Mouse (Mus musculus): ENCODE results near the gene Lims1. TPM values are rescaled to one million over a fixed set of nuclear protein-coding genes. Genes with fewer than 3 reads are reported as not detected.

Gene Lims1
- total RNA-seq (2014; rRNA removed): 38.5 and 43.6 TPM in 2 replicates
- 39.1 and 51.7 TPM in 2 replicates for polyA plus RNA-seq (2015; fragmentation: Nextera tagmentation; extraction: Ambion mirVana)

DNA sequence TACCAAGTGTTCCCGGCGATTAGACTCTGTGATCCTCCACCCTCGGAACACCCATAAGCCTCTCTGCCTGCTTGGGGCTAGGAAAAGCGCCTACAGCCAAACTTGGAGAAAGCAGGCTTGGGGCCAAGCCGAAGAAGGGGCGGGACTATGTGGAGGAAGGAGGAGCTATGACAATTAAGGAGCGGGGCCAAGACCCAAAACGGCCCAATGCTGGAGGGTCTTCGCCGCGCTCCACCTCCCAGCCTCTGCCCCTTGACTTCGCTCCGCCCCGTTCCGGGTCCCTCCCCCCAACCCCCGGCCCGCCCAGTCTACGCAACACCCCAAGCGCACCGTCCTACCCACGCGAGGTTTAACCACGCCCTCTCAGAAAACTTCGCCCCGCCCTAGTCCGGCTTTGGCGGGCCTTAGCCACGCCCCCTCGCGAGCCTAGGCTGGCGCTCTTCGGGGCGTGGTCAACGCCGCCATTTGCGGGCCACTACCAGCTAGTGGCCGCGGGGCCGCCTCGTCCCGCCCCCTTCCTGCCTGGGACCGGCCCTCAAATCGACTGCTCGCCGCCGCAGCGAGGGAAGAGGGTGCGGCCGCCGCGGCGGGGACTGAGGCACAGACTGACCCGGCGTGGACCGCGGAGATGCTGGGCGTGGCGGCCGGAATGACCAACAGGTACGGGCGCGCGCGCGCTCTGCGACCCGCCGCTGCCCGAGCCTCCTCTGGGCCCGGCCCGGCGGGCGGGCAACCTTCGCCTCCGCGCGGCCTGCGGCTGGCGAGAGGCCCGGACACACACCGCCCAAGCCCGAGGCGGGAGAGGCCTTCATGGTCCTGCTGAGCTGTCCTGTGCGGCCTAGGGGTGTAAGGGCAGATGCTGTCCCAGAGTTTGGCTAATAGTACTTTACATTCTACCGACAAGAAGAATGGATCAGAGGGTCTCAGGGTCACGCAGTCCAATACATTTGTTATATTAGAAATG is at the start of gene Lims1:
Lims1 (plus strand) TSS at position 439 of the 964 bp plus-strand sequence.
- WGBS: 1% methylated on average over 74 of the region's 86 CpGs
- DNase-seq (peak; percentile 97), ATAC-seq (peak; percentile 95)

DNA sequence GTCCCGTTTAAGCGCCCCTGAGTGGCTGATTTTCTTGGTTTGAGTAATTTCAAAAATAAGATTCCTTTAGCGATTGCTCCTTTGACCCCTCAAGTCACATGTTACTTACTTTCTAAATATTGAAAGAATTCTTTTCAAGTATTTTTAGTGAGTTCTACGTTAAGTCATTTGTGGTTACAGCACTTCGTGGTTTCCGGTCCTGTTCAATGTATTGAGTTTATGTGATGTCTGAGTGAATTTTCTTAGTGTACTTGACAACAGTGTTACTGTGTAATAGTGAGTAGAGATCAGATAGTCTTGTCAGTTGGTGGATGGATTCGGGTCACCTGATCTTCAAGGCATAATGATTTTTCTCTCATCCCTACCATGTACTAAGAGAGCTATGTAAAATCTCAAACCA is 41.0 kb upstream of the Lims1 start:
- Histone ChIP-seq H3K27ac (ENCODE audit: low read depth, low read length) (no peak overlapping the region), H3K4me1 (ENCODE audit: insufficient read depth) (no peaks in the 10 kb centered on the region), H3K9ac (no peak overlapping the region), H3K9me3 (ENCODE audit: low read length) (no peaks in the 10 kb centered on the region), H3K4me2 (ENCODE audit: low read depth) (no peak overlapping the region), H3K36me3 (ENCODE audit: insufficient read depth) (peaks cover 49% of the 10 kb centered on the region), H3K27me3 (ENCODE audit: insufficient read depth, low read length) (no peaks in the 10 kb centered on the region), H3K4me3 (ENCODE audit: low read depth, low read length) (no peak overlapping the region)
- 95% methylated on average over 7 of the region's 7 CpGs for WGBS
- DNase-seq (no peak), ATAC-seq (no peak)
- no peak for TF ChIP-seq CTCF (IDR thresholded peaks at IDR 0.05; ENCODE audit: low read depth)

More for the DNA sequence above, at the start of gene Lims1:
- no peak for TF ChIP-seq CTCF (IDR thresholded peaks at IDR 0.05; ENCODE audit: low read depth)
- Histone ChIP-seq H3K27ac (ENCODE audit: low read depth, low read length) (peak within 1 kb of the TSS; percentile 85), H3K4me3 (ENCODE audit: low read depth, low read length) (peak within 1 kb of the TSS; percentile 83), H3K9me3 (ENCODE audit: low read length) (no peaks in the 10 kb centered on the region), H3K27me3 (ENCODE audit: insufficient read depth, low read length) (no peaks in the 10 kb centered on the region), H3K4me2 (ENCODE audit: low read depth) (peak within 1 kb of the TSS; percentile 66), H3K4me1 (ENCODE audit: insufficient read depth) (peaks cover 20% of the 10 kb centered on the region), H3K9ac (peak within 1 kb of the TSS; percentile 84), H3K36me3 (ENCODE audit: insufficient read depth) (no peaks in the 10 kb centered on the region)

DNA sequence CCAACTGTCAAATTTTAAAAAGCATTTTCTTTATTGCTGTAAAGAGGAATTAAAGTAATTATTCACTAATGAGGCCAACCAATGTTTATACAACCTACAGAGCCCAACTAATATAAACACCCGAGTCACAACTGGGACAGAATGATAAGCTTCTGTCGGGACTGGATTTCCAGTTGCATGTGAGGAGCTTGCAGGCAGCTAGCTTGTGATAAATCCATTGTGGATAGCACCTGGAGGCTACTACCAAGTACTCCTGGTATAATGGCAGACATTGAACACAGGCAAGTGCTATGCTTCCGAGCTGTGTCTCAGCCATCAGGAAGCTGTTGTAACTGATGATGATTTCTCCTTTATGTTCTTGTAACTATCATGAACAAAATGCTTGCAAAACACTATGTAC is 32.5 kb upstream of the Lims1 start:
- Histone ChIP-seq H3K9me3 (ENCODE audit: low read length) (no peaks in the 10 kb centered on the region), H3K27me3 (ENCODE audit: insufficient read depth, low read length) (no peaks in the 10 kb centered on the region), H3K27ac (ENCODE audit: low read depth, low read length) (no peak overlapping the region), H3K4me1 (ENCODE audit: insufficient read depth) (no peaks in the 10 kb centered on the region), H3K36me3 (ENCODE audit: insufficient read depth) (peaks cover 66% of the 10 kb centered on the region), H3K9ac (no peak overlapping the region), H3K4me2 (ENCODE audit: low read depth) (no peak overlapping the region), H3K4me3 (ENCODE audit: low read depth, low read length) (no peak overlapping the region)
- 88% methylated on average over 3 of the region's 3 CpGs for WGBS
- DNase-seq: no peak
- ATAC-seq: no peak
- no peak for TF ChIP-seq CTCF (IDR thresholded peaks at IDR 0.05; ENCODE audit: low read depth)

DNA sequence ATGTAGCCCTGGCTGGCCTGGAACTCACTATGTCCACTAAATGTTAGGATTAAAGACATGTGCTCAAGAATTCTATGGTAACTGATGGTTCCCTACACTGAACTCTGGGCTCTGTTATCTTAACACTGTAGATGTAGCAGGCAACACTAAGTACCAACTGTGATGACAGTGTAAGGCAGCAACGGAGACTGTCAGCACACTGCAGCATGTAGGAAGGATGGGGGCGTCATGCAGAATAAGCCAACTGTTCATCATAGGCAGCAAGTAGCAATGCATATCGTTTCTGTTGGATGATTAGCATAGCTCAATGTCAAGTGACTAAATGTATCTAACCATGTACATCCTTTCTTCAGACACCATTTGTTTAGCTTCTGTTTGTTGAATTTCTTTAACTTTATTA is 29.0 kb upstream of the Lims1 start:
- H3K4me3 ChIP-seq (ENCODE audit: low read depth, low read length): no peak overlapping the region
- no peaks in the 10 kb centered on the region for H3K9me3 ChIP-seq (ENCODE audit: low read length)
- no peak overlapping the region for H3K27ac ChIP-seq (ENCODE audit: low read depth, low read length)
- H3K4me2 ChIP-seq (ENCODE audit: low read depth): no peak overlapping the region
- no peak overlapping the region for H3K9ac ChIP-seq
- TF ChIP-seq CTCF (IDR thresholded peaks at IDR 0.05; ENCODE audit: low read depth): no peak
- H3K4me1 ChIP-seq (ENCODE audit: insufficient read depth): no peaks in the 10 kb centered on the region
- DNase-seq: no peak
- 95% methylated on average over 3 of the region's 3 CpGs for WGBS
- ATAC-seq: no peak
- no peaks in the 10 kb centered on the region for H3K27me3 ChIP-seq (ENCODE audit: insufficient read depth, low read length)
- H3K36me3 ChIP-seq (ENCODE audit: insufficient read depth): peaks cover 88% of the 10 kb centered on the region

DNA sequence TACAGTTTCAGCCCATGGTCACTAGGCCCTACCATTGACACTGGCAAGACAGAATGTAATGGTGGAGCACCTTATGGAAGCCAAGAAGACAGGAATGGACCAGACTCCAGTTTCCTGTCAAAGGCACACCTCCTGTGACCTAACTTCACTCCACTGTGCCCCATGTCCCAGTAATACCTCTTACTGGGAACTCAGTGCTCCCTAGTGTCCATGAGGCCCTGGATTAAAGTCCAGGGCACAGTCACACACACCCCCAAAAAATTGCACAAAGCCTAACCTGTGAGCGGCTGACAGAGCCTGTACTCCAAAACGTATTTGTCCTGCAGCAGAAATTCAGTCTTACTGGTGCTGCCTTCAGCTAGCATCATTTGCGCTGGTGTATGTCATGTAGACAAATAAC is 27.7 kb upstream of the Lims1 start:
- no peaks in the 10 kb centered on the region for H3K4me1 ChIP-seq (ENCODE audit: insufficient read depth)
- no peak for ATAC-seq
- no peak for DNase-seq
- H3K4me3 ChIP-seq (ENCODE audit: low read depth, low read length): no peak overlapping the region
- no peak for TF ChIP-seq CTCF (IDR thresholded peaks at IDR 0.05; ENCODE audit: low read depth)
- no peaks in the 10 kb centered on the region for H3K9me3 ChIP-seq (ENCODE audit: low read length)
- no peak overlapping the region for H3K9ac ChIP-seq
- H3K36me3 ChIP-seq (ENCODE audit: insufficient read depth): peaks cover 89% of the 10 kb centered on the region
- H3K27ac ChIP-seq (ENCODE audit: low read depth, low read length): no peak overlapping the region
- 93% methylated on average over 3 of the region's 3 CpGs for WGBS
- no peak overlapping the region for H3K4me2 ChIP-seq (ENCODE audit: low read depth)
- H3K27me3 ChIP-seq (ENCODE audit: insufficient read depth, low read length): no peaks in the 10 kb centered on the region

DNA sequence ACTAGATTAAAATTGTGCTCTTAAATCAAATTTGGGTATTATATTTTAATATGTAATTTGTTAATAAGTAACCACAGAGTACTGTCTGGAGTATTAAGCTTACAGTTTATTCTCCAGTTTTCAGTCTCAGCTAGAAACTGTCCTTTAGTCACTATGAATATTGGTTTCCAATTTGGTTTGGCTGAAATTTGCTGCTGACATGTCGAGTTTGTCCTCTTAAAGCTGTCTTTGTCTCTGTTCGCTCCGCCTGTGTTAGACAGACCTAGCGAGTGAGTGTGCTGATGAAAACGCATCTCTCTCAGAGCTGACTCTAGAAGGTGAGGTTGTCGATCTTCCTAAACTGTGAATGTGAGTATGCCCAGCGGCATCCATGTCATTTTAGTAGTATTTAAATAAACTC is 18.3 kb upstream of the Lims1 start:
- DNase-seq (no peak), ATAC-seq (no peak)
- 95% methylated on average over 7 of the region's 7 CpGs for WGBS
- no peak for TF ChIP-seq CTCF (IDR thresholded peaks at IDR 0.05; ENCODE audit: low read depth)
- H3K4me1 ChIP-seq (ENCODE audit: insufficient read depth): no peaks in the 10 kb centered on the region
- H3K27ac ChIP-seq (ENCODE audit: low read depth, low read length): no peak overlapping the region
- H3K27me3 ChIP-seq (ENCODE audit: insufficient read depth, low read length): no peaks in the 10 kb centered on the region
- H3K4me3 ChIP-seq (ENCODE audit: low read depth, low read length): no peak overlapping the region
- H3K36me3 ChIP-seq (ENCODE audit: insufficient read depth): peaks cover 60% of the 10 kb centered on the region
- H3K9me3 ChIP-seq (ENCODE audit: low read length): no peaks in the 10 kb centered on the region
- H3K4me2 ChIP-seq (ENCODE audit: low read depth): no peak overlapping the region
- no peak overlapping the region for H3K9ac ChIP-seq

DNA sequence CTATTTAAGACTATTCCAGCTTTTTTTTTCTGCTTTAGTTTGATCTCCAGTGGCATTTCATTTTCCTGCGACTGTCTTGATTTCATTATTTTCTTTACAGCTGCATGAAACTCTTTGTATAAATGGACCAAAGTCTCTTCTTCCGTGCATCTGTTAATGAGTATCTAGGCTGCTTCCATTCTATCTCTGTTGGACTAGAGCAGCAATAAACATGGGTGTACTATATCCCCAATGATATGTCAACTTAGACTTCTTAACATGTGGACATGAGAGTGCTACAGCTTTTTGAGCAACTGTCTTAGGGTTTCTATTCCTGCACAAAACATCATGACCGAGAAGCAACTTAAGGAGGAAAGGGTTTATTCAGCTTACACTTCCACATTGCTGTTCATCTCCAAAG is 16.4 kb upstream of the Lims1 start:
- no peak for TF ChIP-seq CTCF (IDR thresholded peaks at IDR 0.05; ENCODE audit: low read depth)
- 94% methylated on average over 3 of the region's 3 CpGs for WGBS

More for the DNA sequence above, 16.4 kb upstream of the Lims1 start:
- no peaks in the 10 kb centered on the region for H3K9me3 ChIP-seq (ENCODE audit: low read length)
- ATAC-seq (no peak), DNase-seq (no peak)
- peaks cover 54% of the 10 kb centered on the region for H3K36me3 ChIP-seq (ENCODE audit: insufficient read depth)
- no peaks in the 10 kb centered on the region for H3K4me1 ChIP-seq (ENCODE audit: insufficient read depth)
- H3K27ac ChIP-seq (ENCODE audit: low read depth, low read length): no peak overlapping the region
- H3K9ac ChIP-seq: no peak overlapping the region
- H3K27me3 ChIP-seq (ENCODE audit: insufficient read depth, low read length): no peaks in the 10 kb centered on the region
- H3K4me3 ChIP-seq (ENCODE audit: low read depth, low read length): no peak overlapping the region
- H3K4me2 ChIP-seq (ENCODE audit: low read depth): no peak overlapping the region

Measured in forebrain, postnatal 0 days (tissue).